10 mouse cellular contexts compared by ENCODE assay signal in the genomic region with DNA sequence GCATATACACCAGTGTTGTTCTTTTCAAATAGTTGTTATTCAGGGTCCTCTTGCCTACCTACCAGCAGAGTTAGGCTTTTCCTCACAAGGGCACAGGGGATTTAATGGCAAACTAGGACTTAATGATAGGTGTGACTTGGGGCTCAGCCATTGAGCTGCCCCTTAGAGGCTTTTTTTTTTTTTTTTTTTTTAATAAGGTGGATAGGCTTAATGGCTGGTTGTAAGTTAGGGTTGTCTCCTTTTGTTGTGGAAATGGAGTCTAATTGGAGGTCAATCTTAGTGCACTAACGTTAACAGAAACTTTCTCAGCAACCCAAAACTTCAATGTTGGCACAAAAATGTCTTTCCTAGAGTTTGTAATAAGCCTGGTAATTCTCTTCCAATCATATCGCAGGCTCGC. TPM values are rescaled to one million over a fixed set of nuclear protein-coding genes. Genes with fewer than 3 reads are reported as not detected.
DNase-seq lines count a peak whose midpoint lies in the region; ATAC-seq and TF ChIP-seq lines count a peak whose summit lies in the region.
"Had no signal": no experiment of that assay in that cellular context is flagged by ENCODE, and none has a peak within 500 bp of the region (broad histone marks: within the 10 kb centered on the region; RNA-seq: fewer than 3 reads in every experiment).

No protein-coding gene starts in this region.

- no peak for DNase-seq in heart, adult 2 months
- DNase-seq in cerebellum, adult 9-11 months, result no peak
- no peak for DNase-seq in adrenal gland, postnatal 4 days (ENCODE audit: low spot score in 2 of 2)
- DNase-seq: layer of hippocampus, adult 9-11 months; thymus, adult 18-20 months had no signal

- no peaks in the 10 kb centered on the region for H3K9me3 ChIP-seq in heart, embryonic 12.5 days (replicated peaks)
- H3K9me3 ChIP-seq in megakaryocyte, embryonic 14.5 days, result no peaks in the 10 kb centered on the region
- H3K9me3 ChIP-seq in limb, embryonic 12.5 days, result no peaks in the 10 kb centered on the region
- no peaks in the 10 kb centered on the region for H3K9me3 ChIP-seq in neural tube, embryonic 13.5 days

- H3K9ac ChIP-seq in heart, embryonic 12.5 days, result no peak overlapping the region
- no peak overlapping the region for H3K9ac ChIP-seq in heart, adult 2 months (ENCODE audit: low read depth, low read length)
- H3K9ac ChIP-seq in limb, embryonic 12.5 days (replicated peaks), result no peak overlapping the region
- H3K9ac ChIP-seq in neural tube, embryonic 13.5 days, result peak overlapping the region; percentile 93; the same call in 1 of the 2 replicates

- no peak for TF ChIP-seq EP300 in heart, adult 2 months (IDR thresholded peaks at IDR 0.05; ENCODE audit: insufficient read depth, low read depth, low read length)

- H3K4me3 ChIP-seq in heart, embryonic 12.5 days, result peak overlapping the region; percentile 96
- H3K4me3 ChIP-seq in heart, adult 2 months, result no peak overlapping the region
- peak overlapping the region; percentile 100 for H3K4me3 ChIP-seq in megakaryocyte, embryonic 14.5 days (replicated peaks)
- no peak overlapping the region for H3K4me3 ChIP-seq in limb, embryonic 12.5 days (replicated peaks)
- peak overlapping the region; percentile 93 for H3K4me3 ChIP-seq in neural tube, embryonic 13.5 days

- no peak overlapping the region for H3K27ac ChIP-seq in heart, embryonic 12.5 days (ENCODE audit: poor library complexity, severe bottlenecking)
- H3K27ac ChIP-seq in heart, adult 2 months, result no peak overlapping the region
- H3K27ac ChIP-seq in limb, embryonic 12.5 days, result no peak overlapping the region
- no peak overlapping the region for H3K27ac ChIP-seq in neural tube, embryonic 13.5 days (replicated peaks)

- intact Hi-C loops in heart, adult 2 months (cut with DNase I), result loop anchor here (5.0 kb wide), 2 partner anchors 90 to 140 kb away; partner anchors contain the start of genes Cenpj and Parp4

- TF ChIP-seq CTCF in heart, adult 2 months (IDR thresholded peaks at IDR 0.05), result no peak

- ATAC-seq in heart, embryonic 12.5 days (ENCODE audit: insufficient number of reproducible peaks, low FRiP score), result no peak
- ATAC-seq in megakaryocyte, adult 5-6 weeks (ENCODE audit: poor library complexity, severe bottlenecking), result no peak
- ATAC-seq in limb, embryonic 12.5 days (ENCODE audit: insufficient number of reproducible peaks, insufficient read depth, low FRiP score, low TSS enrichment, low read depth), result no peak
- ATAC-seq in neural tube, embryonic 13.5 days (ENCODE audit: low read depth), result no peak

- no peaks in the 10 kb centered on the region for H3K36me3 ChIP-seq in heart, embryonic 12.5 days
- H3K36me3 ChIP-seq in heart, adult 2 months (ENCODE audit: control insufficient read depth, insufficient read depth, low read length), result peaks cover 3% of the 10 kb centered on the region; the same call in 1 of the 2 replicates
- peaks cover 13% of the 10 kb centered on the region for H3K36me3 ChIP-seq in megakaryocyte, embryonic 14.5 days (replicated peaks; ENCODE audit: low read length)
- H3K36me3 ChIP-seq in limb, embryonic 12.5 days, result peaks cover 6% of the 10 kb centered on the region; the same call in 1 of the 2 replicates
- H3K36me3 ChIP-seq in neural tube, embryonic 13.5 days, result no peaks in the 10 kb centered on the region

- WGBS in heart, embryonic 12.5 days, result 72% methylated on average over 3 of the region's 3 CpGs
- 87% methylated on average over 3 of the region's 3 CpGs for WGBS in heart, adult 2 months
- WGBS in limb, embryonic 12.5 days, result 67% methylated on average over 3 of the region's 3 CpGs
- WGBS in neural tube, embryonic 13.5 days, result 56% methylated on average over 3 of the region's 3 CpGs

- H3K27me3 ChIP-seq in heart, embryonic 12.5 days (replicated peaks), result no peaks in the 10 kb centered on the region
- no peaks in the 10 kb centered on the region for H3K27me3 ChIP-seq in heart, adult 2 months (ENCODE audit: control insufficient read depth, insufficient read depth, low read length)
- no peaks in the 10 kb centered on the region for H3K27me3 ChIP-seq in megakaryocyte, embryonic 14.5 days (replicated peaks)
- H3K27me3 ChIP-seq in limb, embryonic 12.5 days, result no peaks in the 10 kb centered on the region
- H3K27me3 ChIP-seq in neural tube, embryonic 13.5 days, result no peaks in the 10 kb centered on the region

- H3K79me2 ChIP-seq in heart, adult 2 months (replicated peaks; ENCODE audit: control insufficient read depth, insufficient read depth, low read length), result peaks cover 2% of the 10 kb centered on the region; the same call in 1 of the 2 replicates

- no peak for TF ChIP-seq POLR2A in heart, adult 2 months (IDR thresholded peaks at IDR 0.05; ENCODE audit: insufficient read depth, low read depth, low read length)

- H3K4me2 ChIP-seq in heart, embryonic 12.5 days, result peak overlapping the region; percentile 62
- H3K4me2 ChIP-seq in limb, embryonic 12.5 days, result peak overlapping the region; percentile 79
- peak overlapping the region; percentile 62 for H3K4me2 ChIP-seq in neural tube, embryonic 13.5 days

- H3K4me1 ChIP-seq in heart, embryonic 12.5 days (replicated peaks), result peaks cover 22% of the 10 kb centered on the region
- peaks cover 3% of the 10 kb centered on the region for H3K4me1 ChIP-seq in heart, adult 2 months (ENCODE audit: control insufficient read depth, insufficient read depth, low read length)
- peaks cover 31% of the 10 kb centered on the region for H3K4me1 ChIP-seq in megakaryocyte, embryonic 14.5 days
- H3K4me1 ChIP-seq in limb, embryonic 12.5 days (replicated peaks), result peaks cover 28% of the 10 kb centered on the region
- peaks cover 31% of the 10 kb centered on the region for H3K4me1 ChIP-seq in neural tube, embryonic 13.5 days (replicated peaks)

RNA-seq across cellular contexts. Expression of gene Mphosph8, which starts 1.1 kb away (rescaled TPM):
- polyA plus RNA-seq in heart, embryonic 12.5 days (2016; fragmentation: Nextera tagmentation; extraction: Ambion mirVana), result 27.5 and 29.5 TPM in 2 replicates
- total RNA-seq in heart, adult 2 months (2021), result 10 to 100 TPM; 25.5 to 27.9 TPM
- 5.1 and 11.1 TPM in 2 replicates for polyA plus RNA-seq in heart, adult 2 months (2012; rRNA removed)
- polyA plus RNA-seq in megakaryocyte, embryonic 14.5 days (2012; ENCODE audit: insufficient read depth, low replicate concordance), result 1.9 and 5.5 TPM in 2 replicates
- total RNA-seq in megakaryocyte, adult 5-6 weeks (2015), result 27.7 and 29.8 TPM in 2 replicates
- total RNA-seq in megakaryocyte, adult 5-6 weeks (2017), result 22.9 and 32.1 TPM in 2 replicates
- polyA plus RNA-seq in limb, embryonic 12.5 days (2016; fragmentation: Nextera tagmentation; extraction: Ambion mirVana), result 41.5 and 46.6 TPM in 2 replicates
- 46.0 and 48.3 TPM in 2 replicates for polyA plus RNA-seq in neural tube, embryonic 13.5 days (2015; fragmentation: Nextera tagmentation; extraction: Ambion mirVana)
- total RNA-seq in adrenal gland, postnatal 4 days (2021), result 10 to 100 TPM; 29.1 to 35.5 TPM

Comparison
In these comparisons a context has a peak if more than half of its experiments do, and no peak if none do; other contexts are left out.
1. H3K4me3 ChIP-seq: peak in heart, embryonic 12.5 days (single experiment), megakaryocyte, embryonic 14.5 days (single experiment) and neural tube, embryonic 13.5 days (single experiment); none in heart, adult 2 months (single experiment) and limb, embryonic 12.5 days (single experiment).
2. Peak in every context shown above with its lines, with median percentiles within 50 percentile points of each other: H3K4me2 ChIP-seq.